Mouse (Mus musculus) cortical plate, adult 2 months (tissue): Measurements from ENCODE around the gene Hoxd4.

ENCODE experiments used
- CTCF ChIP-seq: fragments of 200-500 bp; IDR thresholded peaks from 2 replicates; pipeline ENCODE4 v1.5.1; 2011; ENCODE audit warnings: mild to moderate bottlenecking, control low read depth, low read length; ENCODE audit not compliant: insufficient read depth; ENCODE audit errors: extremely low read depth
- POLR2A ChIP-seq: fragments of 200-500 bp; IDR thresholded peaks from 2 replicates; pipeline ENCODE4 v1.6.1; 2011; ENCODE audit warnings: mild to moderate bottlenecking, low read length, control low read depth; ENCODE audit not compliant: insufficient read depth; ENCODE audit errors: extremely low read depth

GRCm38 (mm10) chr2:74704999-74705466 lies 6.7 kb upstream of the Hoxd4 start:
- no peak for TF ChIP-seq CTCF
- no peak for TF ChIP-seq POLR2A
